Mouse (Mus musculus) E14TG2a.4 (cell line): Measurements from ENCODE around the gene Smim8.
"Not testable (repeated sequence)": the region's sequence is repeated elsewhere in the genome, so short reads cannot be mapped to it uniquely, and the experiment has no call there.

Experiments used
- CTCF ChIP-seq: conservative IDR thresholded peaks from 2 replicates; pipeline ENCODE4 v1.5.1; 2014; ENCODE audit warnings: low read length
- NANOG ChIP-seq: IDR thresholded peaks from 2 replicates; pipeline ENCODE4 v1.6.1; 2014; ENCODE audit warnings: borderline replicate concordance, low read length, mixed read lengths
- POU5F1 ChIP-seq: IDR thresholded peaks from 2 replicates; pipeline ENCODE4 v1.6.1; 2014; ENCODE audit warnings: low read length, borderline replicate concordance

GRCm38 (mm10) chr4:34725710-34726109 is 52.5 kb downstream of the Smim8 start:
- not testable (repeated sequence) for TF ChIP-seq CTCF, POU5F1, NANOG
